Mouse (Mus musculus): Measurements from ENCODE around the gene Bicdl2. TPM values are rescaled to one million over a fixed set of nuclear protein-coding genes. Genes with fewer than 3 reads are reported as not detected.

Bicdl2 gene
- total and polyA plus RNA-seq, 3 experiments: 0.08 to 0.17 TPM; not detected in 1

GRCm38 (mm10) chr17:23627813-23628212 lies 32.5 kb upstream of the Bicdl2 start:
- no peaks in the 10 kb centered on the region for H3K9me3 ChIP-seq (replicated peaks; ENCODE audit: insufficient read depth, low read length)
- no peak for DNase-seq (ENCODE audit: low read depth, low spot score)
- H3K79me2 ChIP-seq (ENCODE audit: control insufficient read depth, insufficient read depth, low read length, poor library complexity): no peaks in the 10 kb centered on the region
- H3K27me3 ChIP-seq (ENCODE audit: control insufficient read depth in 1 of 2, insufficient read depth in 2 of 2, low read length in 2 of 2): peaks cover 1 to 2% of the 10 kb centered on the region in 2 experiments; a peak in 3 of 4 replicates
- H3K27ac ChIP-seq (ENCODE audit: control insufficient read depth, low read depth, low read length): no peak overlapping the region
- no peak overlapping the region for H3K9ac ChIP-seq (ENCODE audit: control insufficient read depth, low read depth, low read length, poor library complexity, severe bottlenecking)
- H3K36me3 ChIP-seq (ENCODE audit: control insufficient read depth in 1 of 2, insufficient read depth in 2 of 2, low read length in 2 of 2): no peaks in the 10 kb centered on the region
- no peak overlapping the region for H3K4me3 ChIP-seq (ENCODE audit: control insufficient read depth in 1 of 2, insufficient read depth in 1 of 2, low read depth in 2 of 2, low read length in 2 of 2)
- TF ChIP-seq CHD1 (IDR thresholded peaks at IDR 0.05; ENCODE audit: low read depth, low read length) (no peak), ELF1 (IDR thresholded peaks at IDR 0.05; ENCODE audit: low read depth, low read length) (no peak), TCF12 (IDR thresholded peaks at IDR 0.05; ENCODE audit: low read depth, low read length) (no peak), MXI1 (IDR thresholded peaks at IDR 0.05; ENCODE audit: low read depth, low read length) (no peak), JUND (IDR thresholded peaks at IDR 0.05; ENCODE audit: low read depth, low read length) (no peak), SMC3 (IDR thresholded peaks at IDR 0.05; ENCODE audit: low read depth, low read length) (no peak), MEF2A (IDR thresholded peaks at IDR 0.05; ENCODE audit: extremely low read depth, insufficient replicate concordance, low read depth, low read length, poor library complexity, severe bottlenecking) (no peak), POLR2A (IDR thresholded peaks at IDR 0.05; ENCODE audit: control insufficient read depth in 1 of 2, insufficient read depth in 1 of 2, low read depth in 1 of 2, low read length in 2 of 2, poor library complexity in 1 of 2) (no peak), POLR2AphosphoS2 (IDR thresholded peaks at IDR 0.05; ENCODE audit: low read length) (no peak), NRF1 (IDR thresholded peaks at IDR 0.05; ENCODE audit: insufficient read depth, low read depth, low read length, poor library complexity, severe bottlenecking) (no peak), TAL1 (IDR thresholded peaks at IDR 0.05; ENCODE audit: low read length) (no peak), KAT2A (conservative IDR thresholded peaks at IDR 0.05; ENCODE audit: low read depth, low read length) (no peak), USF1 (IDR thresholded peaks at IDR 0.05; ENCODE audit: low read depth, low read length) (no peak), ZC3H11A (IDR thresholded peaks at IDR 0.05; ENCODE audit: low read depth, low read length) (no peak), E2F4 (IDR thresholded peaks at IDR 0.05; ENCODE audit: borderline replicate concordance, low read depth, low read length) (no peak), TBP (IDR thresholded peaks at IDR 0.05; ENCODE audit: low read depth, low read length) (no peak), USF2 (IDR thresholded peaks at IDR 0.05; ENCODE audit: borderline replicate concordance in 1 of 2, insufficient read depth in 1 of 2, low read depth in 1 of 2, low read length in 2 of 2) (no peak), CTCF (IDR thresholded peaks at IDR 0.05 in 2 of 3, conservative IDR thresholded peaks at IDR 0.05 in 1 of 3; ENCODE audit: control insufficient read depth in 1 of 3, insufficient read depth in 1 of 3, low read depth in 2 of 3, low read length in 3 of 3, poor library complexity in 1 of 3, severe bottlenecking in 1 of 3) (no peak), GABPA (IDR thresholded peaks at IDR 0.05; ENCODE audit: low read depth, low read length) (no peak), GATA1 (IDR thresholded peaks at IDR 0.05; ENCODE audit: low read depth, low read length) (no peak)
- H3K4me1 ChIP-seq (ENCODE audit: control insufficient read depth in 1 of 2, insufficient read depth in 2 of 2, low read length in 2 of 2): no peaks in the 10 kb centered on the region
